Mouse (Mus musculus): ENCODE results near the gene 9130213A22Rik. TPM values are rescaled to one million over a fixed set of nuclear protein-coding genes. Genes with fewer than 3 reads are reported as not detected.

The 9130213A22Rik gene
- under 1 TPM; 0.88 to 0.95 TPM for total RNA-seq (2021)
- long read RNA-seq, experiment 1, partial matches to known transcripts, result 0 of 1 reads
- long read RNA-seq, experiment 1, other reads (novel, unspliced or antisense), result 1 of 1 reads
- long read RNA-seq, experiment 2, result 0 reads

- DNase-seq (ENCODE audit: low spot score in 2 of 2), result peak; percentile 90 to 92
Observed at GRCm38 (mm10) chr11:69122336-69122951, at the start of gene 9130213A22Rik. TSS of gene 9130213A22Rik (minus strand) at chr11:69122589.

GRCm38 (mm10) chr11:69171626-69172025 lies 49.2 kb upstream of the 9130213A22Rik start:
- peak; percentile 68 to 72 for DNase-seq (ENCODE audit: low spot score in 2 of 2)

GRCm38 (mm10) chr11:69169313-69169712 lies 46.9 kb upstream of the 9130213A22Rik start:
- no peak for DNase-seq (ENCODE audit: low spot score in 2 of 2)

DNA sequence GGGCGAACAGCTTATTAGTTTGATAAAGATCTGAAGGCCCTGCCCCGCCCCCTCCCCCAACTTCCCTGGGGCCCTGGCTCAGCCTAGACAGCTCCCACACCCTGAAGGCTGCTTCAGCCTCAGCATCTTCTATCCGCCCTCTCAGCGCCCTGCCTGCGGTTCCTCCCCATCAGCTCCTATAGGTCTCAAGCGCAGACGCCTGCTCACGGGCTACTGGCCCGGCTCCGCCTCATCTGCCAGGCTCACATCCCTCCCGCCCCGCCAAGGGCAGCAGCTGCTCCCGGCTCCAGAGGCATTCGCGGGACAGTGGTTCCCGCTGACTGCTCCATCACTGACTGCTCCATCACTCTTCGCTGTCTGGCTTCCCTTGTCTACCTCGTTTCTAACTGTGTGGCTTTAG lies 34.4 kb upstream of the 9130213A22Rik start, which contains the start of gene Alox12b:
Gene Alox12b (plus strand): TSS at position 190 of the 400 bp plus-strand sequence.
- DNase-seq (ENCODE audit: low spot score in 2 of 2), result no peak

GRCm38 (mm10) chr11:69155351-69155750 lies 33.0 kb upstream of the 9130213A22Rik start:
- DNase-seq (ENCODE audit: low spot score in 2 of 2), result no peak

DNA sequence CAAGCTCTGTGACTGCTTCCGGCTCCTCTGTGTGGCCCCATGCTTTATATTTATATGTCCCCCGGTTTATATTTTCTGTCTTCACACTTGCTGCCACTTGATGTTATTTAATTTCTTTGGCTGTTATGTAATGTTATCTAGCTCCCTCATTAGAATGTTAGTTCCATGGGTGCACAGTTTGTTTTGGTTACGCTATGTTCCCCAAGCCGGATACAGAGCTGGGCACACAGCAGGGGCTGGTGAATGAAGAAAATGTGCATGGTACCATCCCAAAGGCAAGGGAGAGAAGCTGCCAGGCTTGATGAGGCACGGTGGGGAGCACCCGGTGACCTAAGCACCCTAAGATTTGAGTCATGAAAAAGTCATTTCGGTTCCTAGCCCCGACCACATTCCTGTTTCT lies 31.4 kb upstream of the 9130213A22Rik start:
- no peak for DNase-seq (ENCODE audit: low spot score in 2 of 2)

- DNase-seq (ENCODE audit: low spot score in 2 of 2), result no peak
Observed at GRCm38 (mm10) chr11:69151004-69151403, 28.6 kb upstream of the 9130213A22Rik start.

DNA sequence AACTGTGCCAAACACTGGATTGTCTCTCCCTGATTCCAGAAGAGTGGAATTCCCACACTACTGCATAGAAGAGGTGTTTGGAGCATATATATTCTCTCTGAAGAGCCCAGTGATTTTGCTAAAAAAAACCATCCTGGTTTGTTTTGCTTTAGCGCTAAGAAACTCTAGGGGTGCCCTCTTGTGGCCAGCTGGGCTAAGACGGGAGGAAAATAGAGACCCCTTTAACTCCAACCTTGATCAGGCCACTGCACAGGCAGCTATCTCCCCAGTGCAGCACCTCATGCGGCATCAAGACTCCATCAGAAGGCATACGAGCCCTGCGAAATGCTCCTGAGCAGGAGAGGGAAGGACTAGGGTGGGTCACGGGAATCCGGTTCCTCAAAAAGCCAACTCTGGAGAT lies 28.1 kb upstream of the 9130213A22Rik start:
- peak; percentile 54 to 74 for DNase-seq (ENCODE audit: low spot score in 2 of 2)

GRCm38 (mm10) chr11:69149728-69150127 lies 27.3 kb upstream of the 9130213A22Rik start:
- DNase-seq (ENCODE audit: low spot score in 2 of 2), result no peak

DNA sequence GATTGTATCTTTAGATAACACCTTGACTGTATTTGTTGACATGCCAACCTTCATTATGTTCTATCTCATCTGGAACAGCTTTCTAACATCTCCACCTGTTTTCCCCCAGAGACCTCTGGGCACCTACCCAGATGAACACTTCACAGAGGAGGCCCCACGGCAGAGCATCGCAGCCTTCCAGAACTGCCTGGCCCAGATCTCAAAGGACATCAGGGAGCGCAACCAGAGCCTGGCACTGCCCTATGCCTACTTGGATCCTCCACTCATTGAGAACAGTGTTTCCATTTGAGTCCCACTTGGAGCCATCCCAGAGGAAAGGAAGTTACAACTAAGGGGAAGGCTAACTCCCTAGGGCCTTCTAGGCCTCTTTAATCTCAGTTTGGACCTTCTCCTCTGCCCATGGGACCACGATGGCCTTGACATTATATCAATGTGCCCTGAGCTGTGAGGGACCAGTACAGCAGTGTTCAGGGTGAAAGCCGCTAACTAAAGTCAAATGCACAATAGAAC lies 26.1 kb upstream of the 9130213A22Rik start:
- no peak for DNase-seq (ENCODE audit: low spot score in 2 of 2)

DNA sequence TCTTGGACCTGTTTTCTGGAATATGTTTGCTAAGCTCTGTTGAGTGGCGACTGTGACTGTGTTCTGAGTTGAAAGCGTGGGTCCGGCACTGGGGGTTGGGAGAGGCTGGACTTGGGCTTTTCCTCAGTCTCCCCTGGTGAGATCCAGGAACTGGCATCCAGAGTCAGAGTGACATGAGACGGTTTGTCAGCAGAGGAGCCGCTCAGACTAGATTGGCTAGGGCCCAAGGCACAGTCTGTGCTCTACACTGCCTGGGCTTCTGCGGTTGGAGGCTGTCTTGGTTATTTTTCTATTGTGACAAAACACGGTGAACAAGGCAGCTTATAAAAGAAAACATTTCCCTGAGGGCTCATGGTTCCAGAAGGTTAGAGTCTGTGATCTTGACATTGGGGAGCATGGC lies 25.2 kb upstream of the 9130213A22Rik start:
- DNase-seq (ENCODE audit: low spot score in 2 of 2), result peak in 1 of 2 experiments; percentile 49

DNA sequence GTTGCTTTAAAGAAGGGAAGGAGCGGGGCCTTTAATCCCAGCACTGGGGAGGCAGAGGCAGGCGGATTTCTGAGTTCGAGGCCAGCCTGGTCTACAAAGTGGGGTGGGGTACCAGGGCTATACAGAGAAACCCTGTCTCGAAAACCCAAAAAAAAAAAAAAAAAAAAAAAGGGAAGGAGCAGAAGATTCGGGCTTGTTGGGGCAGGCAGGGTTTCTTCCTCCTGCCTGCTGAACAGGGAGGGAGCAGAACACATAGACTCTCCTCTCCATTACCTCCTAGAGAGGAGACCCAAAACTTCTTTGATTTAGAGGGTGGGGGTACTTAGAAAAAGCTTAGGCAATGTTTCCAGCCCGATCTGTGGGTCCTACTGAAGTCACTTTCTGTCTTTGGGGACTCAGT lies 13.0 kb upstream of the 9130213A22Rik start:
- no peak for DNase-seq (ENCODE audit: low spot score in 2 of 2)

- DNase-seq (ENCODE audit: low spot score in 2 of 2), result no peak
Observed at GRCm38 (mm10) chr11:69134622-69134968, 12.2 kb upstream of the 9130213A22Rik start.

DNA sequence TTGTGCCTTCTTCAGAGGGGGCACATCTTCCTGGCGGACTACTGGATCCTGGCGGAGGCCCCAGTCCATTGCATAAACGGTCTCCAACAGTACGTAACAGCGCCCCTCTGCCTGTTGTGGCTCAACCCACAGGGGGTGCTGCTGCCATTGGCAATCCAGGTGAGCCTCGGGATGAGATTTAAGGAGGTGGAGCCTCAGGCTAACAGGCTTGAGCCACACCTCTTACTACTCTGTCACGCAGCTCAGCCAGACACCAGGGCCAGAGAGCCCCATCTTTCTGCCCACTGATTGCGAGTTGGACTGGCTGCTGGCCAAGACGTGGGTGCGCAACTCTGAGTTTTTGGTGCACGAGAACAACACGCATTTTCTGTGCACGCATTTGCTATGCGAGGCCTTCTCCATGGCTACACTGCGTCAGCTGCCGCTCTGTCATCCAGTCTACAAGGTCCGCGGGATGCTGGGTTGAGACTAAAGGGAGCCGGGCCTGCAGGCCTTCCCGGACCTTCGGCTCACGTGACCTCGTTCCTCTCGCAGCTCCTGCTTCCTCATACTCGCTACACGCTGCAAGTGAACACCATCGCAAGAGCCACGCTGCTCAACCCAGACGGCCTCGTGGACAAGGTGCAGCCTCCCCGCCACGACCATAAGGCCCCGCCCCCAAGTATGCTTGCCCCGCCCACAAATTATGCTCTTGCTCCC lies 11.7 kb upstream of the 9130213A22Rik start:
- DNase-seq (ENCODE audit: low spot score in 2 of 2), result peak; percentile 79 to 84

GRCm38 (mm10) chr11:69133566-69133922 lies 11.2 kb upstream of the 9130213A22Rik start:
- DNase-seq (ENCODE audit: low spot score in 2 of 2), result no peak

GRCm38 (mm10) chr11:69128426-69129122 lies 6.2 kb upstream of the 9130213A22Rik start:
- no peak for DNase-seq (ENCODE audit: low spot score in 2 of 2)

DNA sequence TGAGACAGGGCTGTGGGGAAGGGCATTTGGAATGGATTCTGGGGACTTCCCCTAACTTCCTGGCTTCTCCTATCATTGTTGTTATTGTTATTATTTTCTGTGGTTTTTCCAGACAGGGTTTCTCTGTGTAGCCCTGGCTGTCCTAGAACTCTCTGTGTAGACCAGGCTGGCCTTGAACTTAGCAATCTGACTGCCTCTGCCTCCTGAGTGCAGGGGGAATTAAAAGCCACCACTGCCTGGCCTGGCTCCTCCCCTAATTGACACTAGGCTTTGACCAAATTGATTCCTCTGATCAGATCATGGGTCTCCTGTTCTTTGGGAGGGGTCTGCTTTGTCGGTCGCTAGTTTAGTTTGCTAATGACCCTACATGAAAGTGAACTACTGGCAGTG lies 4.3 kb upstream of the 9130213A22Rik start:
- DNase-seq (ENCODE audit: low spot score in 2 of 2), result no peak

DNA sequence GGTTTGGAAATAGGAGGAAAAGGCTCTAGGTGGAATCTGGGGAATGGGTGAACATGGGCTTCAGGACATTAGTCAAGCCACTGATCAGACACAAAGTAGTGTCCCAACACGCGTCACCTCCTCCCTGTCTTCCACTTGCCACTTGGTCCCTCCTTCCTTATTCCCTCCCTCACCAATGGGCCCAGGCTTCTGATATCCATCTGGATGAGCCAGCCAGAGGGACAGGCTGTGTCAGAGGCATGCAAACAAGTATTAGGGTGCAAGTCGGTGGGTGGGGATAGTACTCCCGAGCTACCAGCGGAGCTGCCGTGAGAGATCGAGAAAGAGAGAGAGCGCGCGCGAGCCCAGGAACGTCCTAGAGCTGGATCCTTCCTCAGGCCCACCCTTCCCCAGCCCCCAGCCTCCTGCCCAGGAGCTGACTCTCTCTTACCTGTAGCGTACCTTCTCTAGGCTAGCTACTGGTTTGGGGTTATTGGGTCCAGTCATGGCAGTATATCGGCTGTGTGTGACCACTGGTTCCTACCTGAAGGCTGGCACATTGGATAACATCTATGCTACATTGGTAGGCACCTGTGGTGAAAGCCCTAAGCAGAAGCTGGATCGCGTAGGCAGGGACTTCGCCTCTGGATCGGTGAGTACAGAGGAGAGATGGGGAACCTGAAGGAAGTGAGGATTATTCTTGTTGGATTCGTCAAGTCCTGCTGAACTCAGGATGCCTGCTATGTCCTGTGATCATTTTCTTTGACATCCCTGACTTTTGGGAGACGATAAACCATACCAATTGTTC lies 3.7 kb upstream of the 9130213A22Rik start:
- no peak for DNase-seq (ENCODE audit: low spot score in 2 of 2)

DNA sequence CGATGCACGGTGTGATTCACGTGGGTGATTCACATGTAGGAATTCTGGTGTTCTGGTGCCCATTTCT lies 3.3 kb upstream of the 9130213A22Rik start, which contains the start of gene Aloxe3:
Gene Aloxe3 (plus strand): TSS at position 45 of the 67 bp plus-strand sequence.
- DNase-seq (ENCODE audit: low spot score in 2 of 2), result no peak

DNA sequence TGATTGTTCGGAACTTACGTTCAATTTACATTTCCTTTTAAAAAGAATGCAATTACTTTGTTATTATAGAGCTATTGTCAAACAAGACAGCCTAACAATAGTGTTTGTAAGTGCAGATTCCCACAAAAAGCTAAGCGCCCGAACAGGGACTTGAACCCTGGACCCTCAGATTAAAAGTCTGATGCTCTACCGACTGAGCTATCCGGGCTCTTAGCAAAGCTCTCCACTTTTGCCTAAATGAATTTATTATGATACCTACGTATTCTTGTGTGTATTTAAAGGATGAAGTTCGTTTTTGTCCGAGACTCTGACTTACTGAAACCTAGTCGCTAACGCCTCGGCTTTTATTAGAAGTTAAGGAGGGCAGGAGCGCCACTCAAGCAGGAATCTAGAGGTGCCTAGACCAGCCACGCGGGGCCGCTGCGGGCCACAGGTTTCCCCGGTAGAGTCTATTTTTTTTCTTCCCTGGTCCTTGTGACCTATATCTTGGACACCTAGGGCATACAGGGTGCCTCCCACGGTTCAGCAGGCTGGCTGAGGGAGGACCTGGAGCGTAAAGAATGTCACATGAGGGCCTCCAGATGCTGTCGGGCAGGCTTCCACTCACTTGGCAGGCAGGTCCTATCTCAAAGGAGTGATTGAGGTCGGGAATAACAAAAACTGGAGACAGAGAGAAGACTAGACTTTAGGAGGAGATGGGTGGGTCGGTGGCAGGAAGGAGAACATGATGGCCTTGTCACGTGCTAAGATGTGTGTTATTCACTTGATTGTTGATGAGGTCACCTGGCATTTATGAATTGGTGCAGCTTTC lies 2.9 kb upstream of the 9130213A22Rik start:
- DNase-seq (ENCODE audit: low spot score in 2 of 2), result peak; percentile 78 to 92

- DNase-seq (ENCODE audit: low spot score in 2 of 2), result peak; percentile 53 to 83
Observed at GRCm38 (mm10) chr11:69124498-69124847, 2.1 kb upstream of the 9130213A22Rik start.

Data from layer of hippocampus, postnatal 14 days (tissue).